Mouse (Mus musculus): ENCODE results near the gene Gm8906. TPM values are rescaled to one million over a fixed set of nuclear protein-coding genes. Genes with fewer than 3 reads are reported as not detected.
"Not testable (repeated sequence)": the region's sequence is repeated elsewhere in the genome, so short reads cannot be mapped to it uniquely, and the experiment has no call there.

Gene Gm8906
- polyA plus RNA-seq (2011; ENCODE audit: insufficient read depth, insufficient read length, low replicate concordance, missing spikeins), result not detected in 2 replicates

DNA sequence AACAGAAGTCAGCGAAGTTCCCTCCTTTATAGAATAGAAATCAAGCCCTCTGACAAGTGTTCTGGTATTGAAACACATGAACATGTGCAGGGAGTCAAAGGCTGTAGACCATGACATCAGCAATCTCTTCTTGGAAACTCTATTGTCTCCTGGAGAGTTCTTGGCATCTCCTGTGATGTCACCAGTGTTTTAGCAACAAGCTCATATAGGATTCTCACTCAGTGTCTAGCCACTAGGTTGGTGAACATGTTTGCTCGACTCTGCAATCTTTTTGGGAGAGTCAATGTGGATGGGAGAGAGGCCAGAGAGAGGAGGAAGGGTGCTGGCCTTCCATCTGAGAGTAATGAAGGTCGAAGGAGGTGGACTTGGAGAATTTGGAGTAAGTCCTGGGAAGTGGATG is at the start of gene Gm8906:
Gene Gm8906, plus strand, starts transcription at position 301 of the 400 bp plus-strand sequence.
- H3K4me1 ChIP-seq (ENCODE audit: control insufficient read depth, insufficient read depth, low read length); H3K4me3 ChIP-seq (replicated peaks; ENCODE audit: control insufficient read depth, low read depth, low read length); H3K27ac ChIP-seq (ENCODE audit: control insufficient read depth, insufficient read depth, low read depth, low read length, poor library complexity): not testable (repeated sequence)
- WGBS, result 50% methylated on average over 2 of the region's 3 CpGs

Other genes starting within 250 kb of the Gm8906 start
- gene Gm8890, start 246.7 kb upstream of the Gm8906 start, polyA plus RNA-seq (2011; ENCODE audit: insufficient read depth, insufficient read length, low replicate concordance, missing spikeins), result not detected in 2 replicates
- gene Speer1, start 161.2 kb upstream of the Gm8906 start, polyA plus RNA-seq (2011; ENCODE audit: insufficient read depth, insufficient read length, low replicate concordance, missing spikeins), result not detected in 2 replicates
- gene Gm8897, start 86.3 kb upstream of the Gm8906 start, polyA plus RNA-seq (2011; ENCODE audit: insufficient read depth, insufficient read length, low replicate concordance, missing spikeins), result not detected in 2 replicates
- gene Gm6460, start 92.2 kb downstream of the Gm8906 start, polyA plus RNA-seq (2011; ENCODE audit: insufficient read depth, insufficient read length, low replicate concordance, missing spikeins), result not detected in 2 replicates
- gene Gm8922, start 179.3 kb downstream of the Gm8906 start, polyA plus RNA-seq (2011; ENCODE audit: insufficient read depth, insufficient read length, low replicate concordance, missing spikeins), result not detected in 2 replicates